Mouse (Mus musculus) megakaryocyte, embryonic 14.5 days (primary cell): Measurements from ENCODE around the gene Cfd.

Experiments
- FLI1 ChIP-seq: IDR thresholded peaks from 2 replicates; pipeline ENCODE4 v1.6.1; 2012; ENCODE audit warnings: low read length, inconsistent platforms, mixed read lengths
- GATA1 ChIP-seq: IDR thresholded peaks from 3 replicates; pipeline ENCODE4 v1.6.1; 2012; ENCODE audit warnings: mixed read lengths, low read length, inconsistent platforms, borderline replicate concordance

DNA sequence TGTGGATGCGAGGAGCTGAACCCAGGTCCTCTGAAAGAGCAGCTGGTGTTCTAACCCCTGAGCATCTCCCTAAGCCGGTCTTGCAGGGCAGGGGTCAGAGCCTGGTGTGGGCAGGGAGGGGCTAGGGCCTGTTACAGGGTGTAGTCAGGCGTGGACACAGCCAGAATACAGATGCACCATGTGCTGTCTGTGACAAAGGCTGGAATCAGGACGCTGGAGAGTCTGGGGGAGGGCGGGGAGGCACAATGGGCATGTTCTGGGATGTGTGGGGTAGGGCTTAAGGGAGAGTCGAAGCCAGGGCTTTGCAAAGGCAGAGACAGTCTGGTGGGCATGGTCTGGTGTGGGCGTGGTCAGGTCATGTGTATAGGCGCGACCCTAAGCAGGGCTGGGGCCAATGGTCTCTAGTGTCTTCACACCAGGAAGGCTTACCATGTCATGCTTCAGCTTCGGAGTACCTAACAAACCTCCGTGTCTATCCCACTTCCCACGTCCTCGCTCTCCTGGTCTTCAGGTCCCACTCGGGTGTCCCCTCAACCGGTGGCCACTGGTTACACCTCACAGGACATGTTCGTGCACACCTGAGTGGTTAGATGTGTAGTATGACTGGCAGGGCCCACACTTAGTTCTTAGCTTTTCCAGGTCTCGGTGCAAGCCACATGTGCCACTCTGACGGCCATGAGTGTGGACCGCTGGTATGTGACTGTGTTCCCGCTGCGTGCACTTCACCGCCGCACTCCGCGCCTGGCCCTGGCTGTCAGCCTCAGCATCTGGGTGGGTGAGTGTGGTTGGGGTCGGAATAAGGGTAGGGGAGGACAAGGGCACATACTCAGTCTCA, 29.6 kb downstream of the Cfd start:
- TF ChIP-seq GATA1 (no peak), FLI1 (no peak)
